Mouse (Mus musculus): ENCODE measurements around the gene Taf9b. TPM values are rescaled to one million over a fixed set of nuclear protein-coding genes. Genes with fewer than 3 reads are reported as not detected.
A peak's percentile ranks its signal among the peaks of the same experiment; 100 is the strongest.

Taf9b gene
- polyA plus RNA-seq, 1 experiment from 2014 or later, result 23.5 TPM

DNA sequence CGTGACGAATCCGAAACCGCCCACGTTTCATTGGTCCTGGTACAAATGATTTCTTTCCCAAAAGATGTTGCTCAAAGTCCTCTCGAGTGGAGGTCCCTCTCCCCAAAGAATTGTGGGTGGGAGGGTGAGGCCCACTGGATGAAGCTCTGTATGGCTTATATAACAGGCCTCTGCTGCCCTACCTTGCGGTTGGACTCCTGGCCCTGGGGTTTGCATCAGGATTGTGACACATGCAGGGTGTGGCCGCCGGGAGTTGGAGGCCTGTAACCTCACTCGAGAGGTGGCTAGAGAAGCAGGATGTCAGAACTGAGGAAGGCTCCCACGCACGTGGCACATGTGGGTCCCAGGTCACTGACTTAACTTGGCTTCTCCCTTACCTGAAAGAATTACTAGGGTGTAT lies 33.2 kb downstream of the Taf9b start:
- Histone ChIP-seq H3K27ac (ENCODE audit: low read length) (peak overlapping the region; percentile 89), H3K9ac (ENCODE audit: low read length) (peak overlapping the region; percentile 79), H3K27me3 (ENCODE audit: control insufficient read depth, insufficient read depth, low read length) (no peaks in the 10 kb centered on the region), H3K36me3 (ENCODE audit: control insufficient read depth, insufficient read depth) (0 out of 2 replicates have a peak, but pooled peaks cover 2% of the 10 kb centered on the region), H3K4me1 (ENCODE audit: control insufficient read depth, insufficient read depth, low read length) (peaks cover 10% of the 10 kb centered on the region; the same call in 1 of the 2 replicates), H3K4me3 (ENCODE audit: low read length) (peak overlapping the region; percentile 74), H3K4me2 (ENCODE audit: low read depth, low read length) (peak overlapping the region; percentile 75), H3K9me3 (replicated peaks; ENCODE audit: control insufficient read depth, low read length) (no peaks in the 10 kb centered on the region)
- 18% methylated on average over 12 of the region's 12 CpGs for WGBS
- ATAC-seq (replicated peaks; ENCODE audit: extremely low read depth, insufficient read depth, low FRiP score), result no peak

DNA sequence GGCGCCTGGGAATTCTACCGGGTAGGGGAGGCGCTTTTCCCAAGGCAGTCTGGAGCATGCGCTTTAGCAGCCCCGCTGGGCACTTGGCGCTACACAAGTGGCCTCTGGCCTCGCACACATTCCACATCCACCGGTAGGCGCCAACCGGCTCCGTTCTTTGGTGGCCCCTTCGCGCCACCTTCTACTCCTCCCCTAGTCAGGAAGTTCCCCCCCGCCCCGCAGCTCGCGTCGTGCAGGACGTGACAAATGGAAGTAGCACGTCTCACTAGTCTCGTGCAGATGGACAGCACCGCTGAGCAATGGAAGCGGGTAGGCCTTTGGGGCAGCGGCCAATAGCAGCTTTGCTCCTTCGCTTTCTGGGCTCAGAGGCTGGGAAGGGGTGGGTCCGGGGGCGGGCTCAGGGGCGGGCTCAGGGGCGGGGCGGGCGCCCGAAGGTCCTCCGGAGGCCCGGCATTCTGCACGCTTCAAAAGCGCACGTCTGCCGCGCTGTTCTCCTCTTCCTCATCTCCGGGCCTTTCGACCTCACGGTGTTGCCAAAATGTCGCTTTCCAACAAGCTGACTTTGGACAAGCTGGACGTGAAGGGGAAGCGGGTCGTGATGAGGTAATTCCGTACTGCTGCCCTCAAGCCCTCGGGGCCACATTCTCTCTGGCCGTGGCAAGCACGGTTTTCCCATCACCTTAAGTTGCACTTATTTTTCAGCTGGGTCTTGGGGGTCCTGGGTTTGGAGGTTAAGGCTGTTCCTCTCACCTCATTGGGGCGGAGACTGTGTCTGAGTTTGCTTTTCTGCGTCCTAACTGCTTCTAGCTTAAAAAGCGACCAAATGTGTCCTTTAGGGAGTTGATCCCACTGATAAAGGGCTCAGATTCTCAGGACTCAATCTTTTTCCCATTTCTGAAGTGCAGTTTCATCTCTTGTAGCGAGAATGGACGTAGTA lies 34.0 kb downstream of the Taf9b start, which contains the start of gene Pgk1:
Gene Pgk1 (plus strand): TSS at position 388 of the 937 bp plus-strand sequence.
- peak within 1 kb of the TSS; percentile 75 for H3K4me2 ChIP-seq (ENCODE audit: low read depth, low read length)
- 9% methylated on average over 53 of the region's 55 CpGs for WGBS
- H3K9me3 ChIP-seq (replicated peaks; ENCODE audit: control insufficient read depth, low read length), result no peaks in the 10 kb centered on the region
- peak; percentile 94 for ATAC-seq (replicated peaks; ENCODE audit: extremely low read depth, insufficient read depth, low FRiP score)
- no peaks in the 10 kb centered on the region for H3K36me3 ChIP-seq (ENCODE audit: control insufficient read depth, insufficient read depth)
- H3K4me3 ChIP-seq (ENCODE audit: low read length), result peak within 1 kb of the TSS; percentile 74
- H3K9ac ChIP-seq (ENCODE audit: low read length), result peak within 1 kb of the TSS; percentile 79
- peaks cover 10% of the 10 kb centered on the region; the same call in 1 of the 2 replicates for H3K4me1 ChIP-seq (ENCODE audit: control insufficient read depth, insufficient read depth, low read length)
- peak within 1 kb of the TSS; percentile 95 for H3K27ac ChIP-seq (ENCODE audit: low read length)
- no peaks in the 10 kb centered on the region for H3K27me3 ChIP-seq (ENCODE audit: control insufficient read depth, insufficient read depth, low read length)

DNA sequence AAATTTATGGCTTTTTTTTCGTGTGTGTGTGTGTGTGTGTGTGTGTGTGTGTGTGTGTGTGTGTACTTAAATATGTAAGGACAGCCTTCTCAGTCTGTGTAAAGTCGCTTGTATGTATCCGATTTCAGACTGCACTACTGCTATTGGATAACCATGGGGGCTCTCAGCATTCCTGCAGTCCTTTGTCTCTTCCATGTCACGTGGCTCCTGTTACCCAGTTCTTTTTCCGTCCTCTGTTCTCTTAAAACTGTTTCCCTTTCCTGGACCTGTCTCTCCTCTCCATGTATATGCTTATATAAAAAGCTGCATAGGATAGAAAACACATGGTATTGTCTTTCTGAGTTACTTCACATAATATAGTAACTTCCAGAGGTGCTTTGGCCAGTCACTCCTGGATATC lies 35.3 kb downstream of the Taf9b start:
- Histone ChIP-seq H3K27ac (ENCODE audit: low read length) (peak overlapping the region; percentile 95), H3K9ac (ENCODE audit: low read length) (peak overlapping the region; percentile 34; the same call in 1 of the 2 replicates), H3K27me3 (ENCODE audit: control insufficient read depth, insufficient read depth, low read length) (no peaks in the 10 kb centered on the region), H3K36me3 (ENCODE audit: control insufficient read depth, insufficient read depth) (no peaks in the 10 kb centered on the region), H3K4me2 (ENCODE audit: low read depth, low read length) (peak overlapping the region; percentile 52; the same call in 1 of the 2 replicates), H3K4me1 (ENCODE audit: control insufficient read depth, insufficient read depth, low read length) (peaks cover 8% of the 10 kb centered on the region; the same call in 1 of the 2 replicates), H3K9me3 (replicated peaks; ENCODE audit: control insufficient read depth, low read length) (no peaks in the 10 kb centered on the region), H3K4me3 (ENCODE audit: low read length) (no peak overlapping the region)
- WGBS, result 20% methylated on average over 5 of the region's 5 CpGs
- peak; percentile 28; the same call in 1 of the 2 replicates for ATAC-seq (replicated peaks; ENCODE audit: extremely low read depth, insufficient read depth, low FRiP score)

DNA sequence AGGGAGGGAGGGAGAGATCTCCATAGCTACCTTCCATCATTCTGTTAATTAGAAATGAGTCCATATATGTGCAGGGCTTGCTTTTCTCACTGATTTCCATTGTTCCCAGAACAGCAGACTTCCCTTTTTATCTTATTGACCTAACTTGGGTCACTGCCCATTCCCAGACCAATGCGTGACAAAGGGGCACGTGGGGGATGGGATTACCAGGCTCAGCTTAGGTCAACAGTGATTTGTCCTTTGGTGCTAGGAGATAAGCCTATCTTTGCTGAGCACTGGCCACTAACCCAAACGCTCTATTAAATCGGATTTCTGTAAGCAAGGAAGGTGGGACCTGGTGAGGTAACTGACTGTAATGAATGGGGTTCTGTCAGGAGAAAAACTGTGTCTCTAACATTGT lies 36.7 kb downstream of the Taf9b start:
- 23% methylated on average over 4 of the region's 4 CpGs for WGBS
- Histone ChIP-seq H3K9me3 (replicated peaks; ENCODE audit: control insufficient read depth, low read length) (no peaks in the 10 kb centered on the region), H3K27me3 (ENCODE audit: control insufficient read depth, insufficient read depth, low read length) (no peaks in the 10 kb centered on the region), H3K9ac (ENCODE audit: low read length) (no peak overlapping the region), H3K4me3 (ENCODE audit: low read length) (no peak overlapping the region), H3K4me1 (ENCODE audit: control insufficient read depth, insufficient read depth, low read length) (peaks cover 8% of the 10 kb centered on the region; the same call in 1 of the 2 replicates), H3K27ac (ENCODE audit: low read length) (no peak overlapping the region), H3K4me2 (ENCODE audit: low read depth, low read length) (no peak overlapping the region), H3K36me3 (ENCODE audit: control insufficient read depth, insufficient read depth) (no peaks in the 10 kb centered on the region)
- ATAC-seq (replicated peaks; ENCODE audit: extremely low read depth, insufficient read depth, low FRiP score), result no peak

DNA sequence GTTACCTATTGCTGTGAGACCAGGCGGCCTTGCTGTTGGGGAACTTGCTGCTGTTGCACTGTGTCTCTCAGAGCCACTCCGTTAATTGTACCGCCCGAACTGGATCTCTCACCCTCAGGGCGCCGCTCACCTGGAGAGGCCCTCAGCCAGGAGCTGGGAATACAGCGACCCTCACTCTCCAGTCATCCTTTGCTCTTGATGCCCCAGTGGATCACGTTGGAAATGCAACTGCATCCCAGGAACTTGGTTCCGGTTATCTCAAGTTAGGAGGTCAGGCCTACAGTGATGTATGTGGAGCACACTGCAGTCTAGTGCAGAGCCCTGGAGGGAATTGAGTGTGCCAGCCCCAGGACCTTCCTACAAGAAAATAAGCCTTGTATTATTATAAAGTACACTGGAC lies 44.6 kb downstream of the Taf9b start:
- Histone ChIP-seq H3K9ac (ENCODE audit: low read length) (no peak overlapping the region), H3K9me3 (replicated peaks; ENCODE audit: control insufficient read depth, low read length) (no peaks in the 10 kb centered on the region), H3K4me3 (ENCODE audit: low read length) (no peak overlapping the region), H3K4me1 (ENCODE audit: control insufficient read depth, insufficient read depth, low read length) (no peaks in the 10 kb centered on the region), H3K27ac (ENCODE audit: low read length) (no peak overlapping the region), H3K27me3 (ENCODE audit: control insufficient read depth, insufficient read depth, low read length) (no peaks in the 10 kb centered on the region), H3K36me3 (ENCODE audit: control insufficient read depth, insufficient read depth) (no peaks in the 10 kb centered on the region), H3K4me2 (ENCODE audit: low read depth, low read length) (no peak overlapping the region)
- ATAC-seq (replicated peaks; ENCODE audit: extremely low read depth, insufficient read depth, low FRiP score), result no peak
- 58% methylated on average over 9 of the region's 9 CpGs for WGBS

DNA sequence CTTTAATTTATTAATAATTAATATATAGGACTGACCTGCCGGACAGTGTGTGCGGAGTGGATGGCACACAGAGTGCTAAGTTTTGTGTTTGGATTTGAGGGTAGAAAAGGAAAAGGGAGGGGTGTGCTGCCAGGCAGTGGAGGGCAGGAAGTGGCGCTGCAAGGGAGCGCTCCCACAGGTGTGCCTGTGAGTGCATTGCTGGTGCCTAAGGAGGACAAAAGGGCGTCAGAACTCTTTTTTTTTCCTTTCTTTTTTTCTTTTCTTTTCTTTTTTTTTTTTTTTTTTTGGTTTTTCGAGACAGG lies 49.2 kb downstream of the Taf9b start:
- Histone ChIP-seq H3K4me1 (ENCODE audit: control insufficient read depth, insufficient read depth, low read length) (no peaks in the 10 kb centered on the region), H3K9ac (ENCODE audit: low read length) (peak overlapping the region; percentile 54), H3K36me3 (ENCODE audit: control insufficient read depth, insufficient read depth) (no peaks in the 10 kb centered on the region), H3K27me3 (ENCODE audit: control insufficient read depth, insufficient read depth, low read length) (no peaks in the 10 kb centered on the region), H3K27ac (ENCODE audit: low read length) (no peak overlapping the region), H3K4me2 (ENCODE audit: low read depth, low read length) (peak overlapping the region; percentile 63), H3K4me3 (ENCODE audit: low read length) (peak overlapping the region; percentile 45), H3K9me3 (replicated peaks; ENCODE audit: control insufficient read depth, low read length) (no peaks in the 10 kb centered on the region)
- 48% methylated on average over 4 of the region's 6 CpGs for WGBS
- ATAC-seq (replicated peaks; ENCODE audit: extremely low read depth, insufficient read depth, low FRiP score), result no peak; the same call in 1 of the 2 replicates

DNA sequence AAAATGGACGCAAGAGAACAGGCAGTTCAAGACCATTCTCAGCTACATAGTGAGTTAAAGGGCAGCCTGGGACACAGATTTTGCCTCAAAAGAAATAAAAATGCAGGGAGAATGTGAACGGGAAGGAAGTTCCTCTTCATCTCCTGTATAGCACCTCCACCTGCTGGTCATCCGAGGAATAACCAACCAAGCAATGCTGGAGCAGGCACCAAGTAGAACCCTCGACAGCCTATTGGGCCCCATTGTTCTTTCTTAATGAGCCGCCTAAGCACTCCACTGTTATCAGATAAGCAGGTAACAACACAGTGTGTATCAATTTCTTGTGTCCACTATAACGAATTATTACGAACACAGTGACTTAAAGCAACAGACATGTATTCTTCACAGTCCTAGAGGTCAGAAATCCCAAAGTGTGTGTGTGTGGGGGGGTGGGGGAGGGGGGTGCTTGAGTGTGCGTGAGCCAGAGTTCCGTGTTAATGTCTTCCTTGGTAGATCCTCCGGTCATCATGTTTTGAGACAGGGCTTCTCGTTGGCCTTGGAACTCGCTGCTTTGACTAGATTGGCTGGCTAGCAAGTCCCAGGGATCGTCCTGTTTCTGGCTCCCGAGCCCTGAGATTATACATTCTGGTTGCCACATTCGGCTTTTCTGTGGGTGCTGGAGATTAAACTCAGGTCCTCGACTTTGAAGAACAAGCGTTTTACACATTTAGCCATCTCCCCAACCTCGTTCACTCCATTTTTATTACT lies 49.7 kb downstream of the Taf9b start:
- Histone ChIP-seq H3K27ac (ENCODE audit: low read length) (no peak overlapping the region; the same call in 1 of the 2 replicates), H3K9ac (ENCODE audit: low read length) (peak overlapping the region; percentile 54), H3K36me3 (ENCODE audit: control insufficient read depth, insufficient read depth) (no peaks in the 10 kb centered on the region), H3K4me2 (ENCODE audit: low read depth, low read length) (peak overlapping the region; percentile 63), H3K4me1 (ENCODE audit: control insufficient read depth, insufficient read depth, low read length) (no peaks in the 10 kb centered on the region), H3K27me3 (ENCODE audit: control insufficient read depth, insufficient read depth, low read length) (no peaks in the 10 kb centered on the region), H3K9me3 (replicated peaks; ENCODE audit: control insufficient read depth, low read length) (no peaks in the 10 kb centered on the region), H3K4me3 (ENCODE audit: low read length) (peak overlapping the region; percentile 45)
- 19% methylated on average over 18 of the region's 18 CpGs for WGBS
- peak; percentile 55; the same call in 1 of the 2 replicates for ATAC-seq (replicated peaks; ENCODE audit: extremely low read depth, insufficient read depth, low FRiP score)

DNA sequence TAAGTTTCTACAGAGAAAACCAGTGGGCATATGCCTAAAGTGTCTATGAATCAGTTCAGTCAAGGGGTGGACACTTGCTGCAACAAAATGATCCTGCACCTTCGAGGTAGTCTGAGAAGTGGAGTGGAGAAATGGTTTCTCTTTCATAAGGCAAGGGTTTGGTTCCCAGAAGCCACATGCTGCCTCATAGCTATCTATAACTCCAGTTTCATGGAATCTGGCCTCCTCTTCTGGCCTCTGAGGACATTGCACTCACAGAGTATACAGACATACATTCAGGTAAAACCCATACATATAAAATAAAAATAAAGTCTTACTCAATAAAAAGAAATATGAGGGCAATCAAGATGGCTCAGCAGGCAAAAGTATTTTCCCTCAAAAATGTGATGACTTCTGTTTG lies 55.9 kb downstream of the Taf9b start:
- Histone ChIP-seq H3K27ac (ENCODE audit: low read length) (no peak overlapping the region), H3K9ac (ENCODE audit: low read length) (no peak overlapping the region), H3K4me1 (ENCODE audit: control insufficient read depth, insufficient read depth, low read length) (no peaks in the 10 kb centered on the region), H3K27me3 (ENCODE audit: control insufficient read depth, insufficient read depth, low read length) (no peaks in the 10 kb centered on the region), H3K4me3 (ENCODE audit: low read length) (no peak overlapping the region), H3K9me3 (replicated peaks; ENCODE audit: control insufficient read depth, low read length) (no peaks in the 10 kb centered on the region), H3K4me2 (ENCODE audit: low read depth, low read length) (no peak overlapping the region), H3K36me3 (ENCODE audit: control insufficient read depth, insufficient read depth) (no peaks in the 10 kb centered on the region)
- ATAC-seq (replicated peaks; ENCODE audit: extremely low read depth, insufficient read depth, low FRiP score), result no peak
- 83% methylated on average over 1 of the region's 1 CpGs for WGBS

DNA sequence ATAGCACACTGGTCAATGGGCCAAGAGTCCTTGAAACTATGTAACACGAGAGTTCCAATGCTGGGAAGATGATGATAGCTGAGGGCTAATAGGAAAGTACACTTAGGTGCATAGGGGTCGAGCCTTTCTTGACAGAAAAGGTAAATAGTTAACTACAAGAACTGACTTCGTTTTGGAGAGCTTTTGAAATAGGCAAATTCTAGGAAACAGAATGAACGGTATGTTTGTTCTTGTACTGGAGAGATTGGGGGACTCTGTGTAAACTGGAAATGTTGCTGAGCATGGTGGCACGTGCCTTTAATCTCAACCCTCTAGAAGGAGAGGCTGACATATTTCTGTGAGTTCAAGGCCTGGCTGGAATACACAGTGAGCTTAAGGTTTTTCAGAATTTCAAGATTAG lies 56.4 kb downstream of the Taf9b start:
- H3K9me3 ChIP-seq (replicated peaks; ENCODE audit: control insufficient read depth, low read length), result no peaks in the 10 kb centered on the region
- 63% methylated on average over 5 of the region's 5 CpGs for WGBS
- H3K27me3 ChIP-seq (ENCODE audit: control insufficient read depth, insufficient read depth, low read length), result no peaks in the 10 kb centered on the region
- H3K9ac ChIP-seq (ENCODE audit: low read length), result no peak overlapping the region
- H3K4me2 ChIP-seq (ENCODE audit: low read depth, low read length), result no peak overlapping the region
- H3K4me3 ChIP-seq (ENCODE audit: low read length), result no peak overlapping the region
- no peaks in the 10 kb centered on the region for H3K36me3 ChIP-seq (ENCODE audit: control insufficient read depth, insufficient read depth)
- no peaks in the 10 kb centered on the region for H3K4me1 ChIP-seq (ENCODE audit: control insufficient read depth, insufficient read depth, low read length)
- H3K27ac ChIP-seq (ENCODE audit: low read length), result no peak overlapping the region
- ATAC-seq (replicated peaks; ENCODE audit: extremely low read depth, insufficient read depth, low FRiP score), result no peak

Measured in heart, embryonic 16.5 days (tissue).